Mouse (Mus musculus): Measurements from ENCODE around the gene Cfl1.

GRCm38 (mm10) chr19:5525204-5525603 is 34.9 kb downstream of the Cfl1 start:
- TF ChIP-seq CTCF (IDR thresholded peaks at IDR 0.05) = no peak
- no peak for TF ChIP-seq EP300 (IDR thresholded peaks at IDR 0.05)

Data from lung, postnatal 0 days (tissue).